Mouse (Mus musculus) myocyte (in vitro differentiated cells): ENCODE data around the gene Polr3c.

ENCODE experiments used
- CEBPB ChIP-seq: IDR thresholded peaks from 2 replicates; pipeline ENCODE4 v1.6.1; 2011; ENCODE audit warnings: mild to moderate bottlenecking, moderate library complexity; ENCODE audit not compliant: poor library complexity, insufficient read depth, severe bottlenecking
- E2F4 ChIP-seq: IDR thresholded peaks from one replicate; pipeline ENCODE4 v1.6.1; 2011; ENCODE audit warnings: mild to moderate bottlenecking, control low read depth, moderate library complexity; ENCODE audit not compliant: insufficient read depth
- MYOG ChIP-seq, 3 experiments: IDR thresholded peaks; one replicate each; pipeline ENCODE4 v1.6.1; 2011; ENCODE audit warnings: control low read depth in 2 of 3, low read depth in 2 of 3, mild to moderate bottlenecking in 2 of 3; ENCODE audit not compliant: insufficient read length in 2 of 3, control insufficient read depth in 1 of 3, insufficient read depth in 1 of 3
- POLR2A ChIP-seq: IDR thresholded peaks from one replicate; pipeline ENCODE4 v1.6.1; 2011; ENCODE audit warnings: low read depth, mild to moderate bottlenecking, control low read depth, moderate library complexity; ENCODE audit not compliant: insufficient read length
- POLR2AphosphoS2 ChIP-seq: IDR thresholded peaks from one replicate; pipeline ENCODE4 v1.6.1; 2011; ENCODE audit warnings: low read depth, control low read depth; ENCODE audit not compliant: insufficient read length
- SRF ChIP-seq: IDR thresholded peaks from one replicate; pipeline ENCODE4 v1.6.1; 2011; ENCODE audit warnings: low read depth; ENCODE audit not compliant: control insufficient read depth, insufficient read length
- TCF12 ChIP-seq: IDR thresholded peaks from one replicate; pipeline ENCODE4 v1.6.1; 2011; ENCODE audit warnings: mild to moderate bottlenecking, control low read depth; ENCODE audit not compliant: poor library complexity, insufficient read depth, severe bottlenecking
- TCF3 ChIP-seq: IDR thresholded peaks from one replicate; pipeline ENCODE4 v1.6.1; 2011; ENCODE audit warnings: low read depth, control low read depth; ENCODE audit not compliant: insufficient read length
- USF1 ChIP-seq: IDR thresholded peaks from one replicate; pipeline ENCODE4 v1.6.1; 2011; ENCODE audit warnings: low read depth, mild to moderate bottlenecking, control low read depth, moderate library complexity

DNA sequence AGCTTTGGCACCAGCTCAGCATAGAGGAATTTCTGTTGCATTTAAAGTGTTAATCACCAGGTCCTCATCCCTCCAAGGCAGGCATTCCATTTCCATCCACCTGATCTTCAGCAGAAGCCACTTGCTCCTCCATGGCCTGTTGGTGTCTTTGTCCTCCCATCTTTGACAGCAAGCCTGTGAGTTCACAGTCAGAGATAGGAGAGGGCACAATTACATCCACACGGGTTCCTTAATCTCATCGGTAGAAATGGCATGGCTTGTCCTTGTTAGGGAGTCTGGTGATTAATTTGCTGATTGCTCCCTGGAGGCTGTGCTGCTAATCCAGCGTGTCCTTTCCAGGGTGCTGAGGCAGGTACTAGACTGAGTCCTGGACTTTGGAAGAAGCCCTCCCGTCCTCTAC lies 53.9 kb downstream of the Polr3c start:
- TF ChIP-seq TCF12 (no peak), TCF3 (no peak), POLR2A (no peak), CEBPB (no peak), POLR2AphosphoS2 (no peak), SRF (no peak), E2F4 (no peak), MYOG (IDR thresholded peaks at IDR 0.05; ENCODE audit: control insufficient read depth in 1 of 3, insufficient read depth in 1 of 3, insufficient read length in 2 of 3, low read depth in 2 of 3) (no peak), USF1 (no peak)
